Mouse (Mus musculus) ES-Bruce4 (cell line): Measurements from ENCODE around the gene Gemin5.

ENCODE experiments used
- CTCF ChIP-seq: IDR thresholded peaks from one replicate; pipeline ENCODE4 v1.8.1; 2011; ENCODE audit warnings: low read depth, low read length
- EP300 ChIP-seq: IDR thresholded peaks from 2 replicates; pipeline ENCODE4 v1.6.1; 2011; ENCODE audit warnings: low read depth, low read length; ENCODE audit not compliant: insufficient read depth

DNA sequence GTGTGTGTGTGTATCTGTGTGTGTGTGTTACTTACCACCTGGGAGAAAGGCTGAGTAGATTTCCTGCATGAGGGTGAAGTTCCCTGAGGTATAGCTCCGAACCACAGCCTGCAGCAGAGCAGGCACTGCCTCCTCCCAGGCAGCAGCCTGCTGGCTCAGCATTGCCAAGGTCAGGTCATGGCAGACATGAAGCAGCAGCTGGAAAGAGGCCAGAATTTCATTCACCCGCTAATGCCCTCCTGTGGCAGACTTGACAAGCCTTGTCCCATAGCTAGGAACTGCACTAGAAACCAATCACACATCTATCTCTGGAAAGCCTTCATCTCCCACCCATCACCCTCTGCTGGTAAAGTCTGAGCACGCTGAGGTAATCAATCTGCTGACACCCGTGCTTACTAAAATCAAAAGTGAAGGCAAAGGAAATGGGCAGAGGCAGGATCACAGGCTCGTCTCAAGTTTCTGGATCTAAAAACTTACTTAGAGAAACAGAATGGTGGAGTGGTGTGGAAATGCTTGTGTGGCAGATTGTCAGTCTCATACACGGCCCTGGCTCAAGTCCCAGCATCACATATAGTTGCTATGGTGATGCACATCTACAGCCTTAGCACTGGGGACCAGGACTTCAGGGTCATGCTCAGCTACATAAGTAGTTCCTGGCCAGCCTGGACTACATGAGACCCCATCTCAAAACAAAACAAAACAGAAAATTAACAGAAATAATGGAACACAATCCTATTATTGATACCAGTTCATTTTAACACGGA, 41.8 kb downstream of the Gemin5 start:
- no peak for TF ChIP-seq EP300
- TF ChIP-seq CTCF, result no peak
